Mouse (Mus musculus): ENCODE data around the gene Xpr1. TPM values are rescaled to one million over a fixed set of nuclear protein-coding genes. Genes with fewer than 3 reads are reported as not detected.

Gene Xpr1
- polyA plus RNA-seq, 2 experiments: 2.4 to 4.2 TPM

DNA sequence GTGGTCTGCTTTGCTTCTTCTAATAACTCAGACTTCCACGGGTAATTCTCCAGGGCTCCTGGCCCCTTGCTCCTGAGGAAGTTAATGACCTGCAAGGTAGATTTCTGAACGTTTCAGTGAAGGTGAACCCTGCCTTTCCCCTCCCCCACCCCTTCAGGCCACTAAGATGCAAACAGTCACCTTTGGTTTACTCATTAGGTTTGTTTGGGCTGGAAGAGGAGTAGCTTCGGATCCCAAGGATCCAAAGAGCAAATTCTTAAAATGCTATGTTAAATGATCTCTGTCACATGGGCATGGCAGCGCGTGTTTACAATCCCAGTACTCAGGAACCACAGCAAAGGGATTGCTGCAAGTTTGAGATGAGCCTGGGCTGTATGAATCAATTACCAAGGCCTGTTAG is 169.8 kb downstream of the Xpr1 start:
- 28% methylated on average over 5 of the region's 5 CpGs for WGBS (ENCODE audit: insufficient replicate concordance)
- H3K9me3 ChIP-seq (ENCODE audit: control insufficient read depth, low read length): no peaks in the 10 kb centered on the region
- H3K9ac ChIP-seq (replicated peaks): no peak overlapping the region
- ATAC-seq (ENCODE audit: insufficient read depth) (no peak), DNase-seq (ENCODE audit: low read depth in 3 of 3, low spot score in 3 of 3) (no peak)
- H3K4me1 ChIP-seq (replicated peaks; ENCODE audit: control insufficient read depth in 2 of 2, insufficient read depth in 2 of 2, low read length in 1 of 2): peaks cover 0 to under 1% of the 10 kb centered on the region in 2 experiments; a peak in 2 of 4 replicates
- no peak for TF ChIP-seq EP300 (IDR thresholded peaks at IDR 0.05; ENCODE audit: low read depth)
- no peak for TF ChIP-seq CTCF (IDR thresholded peaks at IDR 0.05; ENCODE audit: low read depth)
- H3K27me3 ChIP-seq (ENCODE audit: control insufficient read depth, insufficient read depth, low read length): peaks cover 31% of the 10 kb centered on the region
- no peak overlapping the region for H3K4me3 ChIP-seq (ENCODE audit: insufficient read depth in 1 of 2, low read depth in 2 of 2, low read length in 2 of 2)
- H3K4me2 ChIP-seq (ENCODE audit: low read depth): no peak overlapping the region
- H3K27ac ChIP-seq: no peak overlapping the region
- H3K36me3 ChIP-seq (replicated peaks; ENCODE audit: control insufficient read depth, insufficient read depth, low read depth): no peaks in the 10 kb centered on the region

DNA sequence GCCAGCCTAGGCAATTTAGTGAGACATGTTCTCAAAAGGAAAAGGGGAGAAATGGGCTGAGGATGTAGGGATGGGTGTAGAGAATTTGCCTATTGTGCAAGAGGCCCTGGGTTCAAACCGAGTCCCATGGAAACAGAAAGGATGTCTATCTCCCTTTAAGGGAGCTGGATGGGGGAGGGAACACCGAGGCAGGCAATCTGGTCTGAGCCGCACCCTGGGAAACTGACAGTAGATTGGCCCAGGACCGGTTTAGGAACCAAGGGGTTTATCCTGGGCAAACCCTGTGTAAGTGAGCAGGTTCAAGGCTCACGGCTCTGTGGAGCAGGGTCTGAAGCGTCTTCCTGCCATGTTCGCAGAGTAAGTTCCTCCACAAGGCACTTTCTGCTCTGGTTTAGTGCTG is 171.7 kb downstream of the Xpr1 start:
- Histone ChIP-seq H3K27me3 (ENCODE audit: control insufficient read depth, insufficient read depth, low read length) (peaks cover 34% of the 10 kb centered on the region), H3K4me1 (replicated peaks; ENCODE audit: control insufficient read depth in 2 of 2, insufficient read depth in 2 of 2, low read length in 1 of 2) (no peaks in the 10 kb centered on the region), H3K4me2 (ENCODE audit: low read depth) (no peak overlapping the region), H3K36me3 (replicated peaks; ENCODE audit: control insufficient read depth, insufficient read depth, low read depth) (no peaks in the 10 kb centered on the region), H3K4me3 (ENCODE audit: insufficient read depth in 1 of 2, low read depth in 2 of 2, low read length in 2 of 2) (no peak overlapping the region), H3K9me3 (ENCODE audit: control insufficient read depth, low read length) (no peaks in the 10 kb centered on the region), H3K27ac (no peak overlapping the region), H3K9ac (replicated peaks) (no peak overlapping the region)
- 60% methylated on average over 7 of the region's 7 CpGs for WGBS (ENCODE audit: insufficient replicate concordance)
- DNase-seq (ENCODE audit: low read depth in 3 of 3, low spot score in 3 of 3): no peak
- TF ChIP-seq EP300 (IDR thresholded peaks at IDR 0.05; ENCODE audit: low read depth) (no peak), CTCF (IDR thresholded peaks at IDR 0.05; ENCODE audit: low read depth) (no peak)
- no peak for ATAC-seq (ENCODE audit: insufficient read depth)

DNA sequence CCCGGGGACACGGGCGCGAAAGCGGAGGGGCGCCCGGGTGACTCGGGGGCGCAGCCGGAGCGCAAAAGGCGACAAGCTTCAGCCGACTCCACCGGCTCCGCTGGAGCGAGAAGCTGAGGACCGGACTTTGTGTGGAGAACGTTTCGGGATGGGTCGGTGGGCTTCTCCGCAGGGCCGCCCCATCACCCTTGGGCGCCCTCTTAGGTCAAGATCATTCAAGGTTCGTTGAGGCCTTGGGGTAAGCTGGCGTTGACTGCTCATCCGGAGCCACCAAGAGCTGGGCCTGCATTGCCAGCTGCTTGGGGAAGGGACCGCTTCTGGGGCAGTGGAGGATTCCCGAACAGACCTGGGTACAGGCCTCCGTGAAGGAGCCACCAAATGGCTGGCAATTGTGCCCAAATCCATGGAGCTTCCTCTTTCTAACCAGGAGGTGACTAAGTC is 172.4 kb downstream of the Xpr1 start:
- TF ChIP-seq EP300 (IDR thresholded peaks at IDR 0.05; ENCODE audit: low read depth): no peak
- no peak for TF ChIP-seq CTCF (IDR thresholded peaks at IDR 0.05; ENCODE audit: low read depth)
- H3K36me3 ChIP-seq (replicated peaks; ENCODE audit: control insufficient read depth, insufficient read depth, low read depth): no peaks in the 10 kb centered on the region
- no peak for DNase-seq (ENCODE audit: low read depth in 3 of 3, low spot score in 3 of 3)
- H3K27ac ChIP-seq: no peak overlapping the region
- WGBS (ENCODE audit: insufficient replicate concordance): 4% methylated on average over 29 of the region's 29 CpGs
- H3K9ac ChIP-seq (replicated peaks): no peak overlapping the region
- ATAC-seq (ENCODE audit: insufficient read depth): no peak
- H3K4me2 ChIP-seq (ENCODE audit: low read depth): peak overlapping the region; percentile 58
- no peaks in the 10 kb centered on the region for H3K4me1 ChIP-seq (replicated peaks; ENCODE audit: control insufficient read depth in 2 of 2, insufficient read depth in 2 of 2, low read length in 1 of 2)
- no peaks in the 10 kb centered on the region for H3K9me3 ChIP-seq (ENCODE audit: control insufficient read depth, low read length)
- peaks cover 34% of the 10 kb centered on the region for H3K27me3 ChIP-seq (ENCODE audit: control insufficient read depth, insufficient read depth, low read length)
- peak overlapping the region; percentile 0 to 45; a peak in 2 of 4 replicates for H3K4me3 ChIP-seq (ENCODE audit: insufficient read depth in 1 of 2, low read depth in 2 of 2, low read length in 2 of 2)

DNA sequence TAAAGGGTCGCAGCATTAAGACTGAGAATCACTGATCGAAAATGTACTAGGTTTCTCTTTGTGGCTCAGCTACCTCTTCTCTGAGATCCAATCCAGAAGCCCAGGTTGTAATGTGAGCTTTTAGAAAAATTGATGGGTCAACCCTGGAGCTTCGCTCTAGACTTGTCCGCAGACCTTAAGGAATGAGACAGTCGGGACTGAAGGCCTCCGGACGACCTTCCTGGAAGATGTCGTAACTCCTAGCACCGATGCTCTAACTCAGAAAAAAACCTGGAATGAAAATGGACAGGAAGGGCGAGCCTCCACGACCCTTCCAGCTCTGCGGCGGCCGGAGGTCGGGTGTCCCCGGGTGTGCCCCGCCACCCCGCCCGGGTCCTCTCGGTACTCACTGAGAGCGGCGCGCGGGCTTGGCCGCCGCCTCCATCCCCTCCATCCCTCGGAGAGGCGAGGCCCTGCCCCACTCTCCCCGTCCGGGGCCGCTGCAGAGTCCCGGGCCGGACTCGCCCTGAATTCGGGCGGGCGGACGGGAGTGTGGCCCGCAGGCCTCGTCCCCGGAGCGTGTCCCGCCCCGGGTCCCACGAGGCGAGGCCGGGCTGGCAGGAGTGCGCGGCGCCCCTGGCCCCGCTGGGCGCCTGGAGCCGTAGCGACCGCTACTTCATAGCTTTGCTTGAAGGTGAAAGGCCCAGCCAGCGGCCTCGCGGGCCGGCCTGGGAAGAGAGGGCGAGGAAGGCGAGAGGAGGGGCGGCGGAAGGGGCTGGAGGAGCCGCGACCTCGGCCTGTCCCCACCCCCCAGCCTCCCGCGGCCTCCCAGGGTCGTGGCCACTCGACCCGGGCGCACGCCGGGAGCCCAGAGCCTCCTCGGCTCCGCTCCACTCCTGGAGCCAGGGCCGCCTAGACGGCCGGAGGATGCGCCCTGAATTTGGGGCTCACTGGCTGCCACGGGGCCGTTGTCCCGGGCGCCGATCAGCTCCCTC is 173.1 kb downstream of the Xpr1 start, which contains the start of gene BC034090:
BC034090 (minus strand) TSS at position 648 of the 974 bp plus-strand sequence.
- H3K36me3 ChIP-seq (replicated peaks; ENCODE audit: control insufficient read depth, insufficient read depth, low read depth): no peaks in the 10 kb centered on the region
- peak within 1 kb of the TSS; percentile 58 for H3K4me2 ChIP-seq (ENCODE audit: low read depth)
- ATAC-seq (ENCODE audit: insufficient read depth) (0 out of 2 replicates have a peak, but pooled peaks have one; percentile 15), DNase-seq (ENCODE audit: low read depth in 3 of 3, low spot score in 3 of 3) (no peak)
- peaks cover 34% of the 10 kb centered on the region for H3K27me3 ChIP-seq (ENCODE audit: control insufficient read depth, insufficient read depth, low read length)
- peak within 1 kb of the TSS; percentile 24 to 45; a peak in 3 of 4 replicates for H3K4me3 ChIP-seq (ENCODE audit: insufficient read depth in 1 of 2, low read depth in 2 of 2, low read length in 2 of 2)
- no peak for TF ChIP-seq EP300 (IDR thresholded peaks at IDR 0.05; ENCODE audit: low read depth)
- no peak for TF ChIP-seq CTCF (IDR thresholded peaks at IDR 0.05; ENCODE audit: low read depth)
- H3K9ac ChIP-seq (replicated peaks): no peak within 1 kb of the TSS
- no peaks in the 10 kb centered on the region for H3K9me3 ChIP-seq (ENCODE audit: control insufficient read depth, low read length)
- no peak within 1 kb of the TSS for H3K27ac ChIP-seq
- H3K4me1 ChIP-seq (replicated peaks; ENCODE audit: control insufficient read depth in 2 of 2, insufficient read depth in 2 of 2, low read length in 1 of 2): no peaks in the 10 kb centered on the region
- 2% methylated on average over 82 of the region's 85 CpGs for WGBS (ENCODE audit: insufficient replicate concordance)

DNA sequence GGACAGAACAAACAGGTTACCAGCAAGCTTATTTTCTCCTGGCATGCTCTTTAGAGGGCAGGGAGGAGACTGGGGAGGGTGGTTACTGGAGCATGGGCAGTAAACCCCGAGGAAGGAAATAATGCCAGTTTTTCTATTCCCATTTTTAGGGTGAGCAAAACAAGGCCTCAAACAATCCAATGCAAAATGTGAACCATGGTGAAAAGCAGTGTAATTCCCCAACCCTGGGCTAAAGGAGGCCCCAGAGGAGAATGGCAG is 174.8 kb downstream of the Xpr1 start:
- no peak overlapping the region for H3K27ac ChIP-seq
- H3K4me1 ChIP-seq (replicated peaks; ENCODE audit: control insufficient read depth in 2 of 2, insufficient read depth in 2 of 2, low read length in 1 of 2): no peaks in the 10 kb centered on the region
- no peaks in the 10 kb centered on the region for H3K36me3 ChIP-seq (replicated peaks; ENCODE audit: control insufficient read depth, insufficient read depth, low read depth)
- WGBS (ENCODE audit: insufficient replicate concordance): 37% methylated on average over 1 of the region's 1 CpGs
- H3K9me3 ChIP-seq (ENCODE audit: control insufficient read depth, low read length): no peaks in the 10 kb centered on the region
- peaks cover 34% of the 10 kb centered on the region for H3K27me3 ChIP-seq (ENCODE audit: control insufficient read depth, insufficient read depth, low read length)
- no peak overlapping the region for H3K9ac ChIP-seq (replicated peaks)
- H3K4me3 ChIP-seq (ENCODE audit: insufficient read depth in 1 of 2, low read depth in 2 of 2, low read length in 2 of 2): no peak overlapping the region
- no peak for ATAC-seq (ENCODE audit: insufficient read depth)
- no peak for DNase-seq (ENCODE audit: low read depth in 3 of 3, low spot score in 3 of 3)
- no peak overlapping the region for H3K4me2 ChIP-seq (ENCODE audit: low read depth)
- no peak for TF ChIP-seq EP300 (IDR thresholded peaks at IDR 0.05; ENCODE audit: low read depth)
- TF ChIP-seq CTCF (IDR thresholded peaks at IDR 0.05; ENCODE audit: low read depth): no peak

Data from liver, embryonic 14.5 days (tissue).